Mouse (Mus musculus): Measurements from ENCODE around the gene Osbp.
"Not testable (repeated sequence)": the region's sequence is repeated elsewhere in the genome, so short reads cannot be mapped to it uniquely, and the experiment has no call there.

Osbp gene

GRCm38 (mm10) chr19:11965023-11965942 is at the start of gene Osbp:
Gene Osbp, plus strand, starts transcription at chr19:11965941.
- in situ Hi-C loops (cut with MboI) = no loop called here

GRCm38 (mm10) chr19:11922068-11922467 is 43.7 kb upstream of the Osbp start:
- in situ Hi-C loops (cut with MboI) = no loop called here

- in situ Hi-C loops (cut with MboI) = not testable (repeated sequence)
These were observed 43.2 kb upstream of the Osbp start for GRCm38 (mm10) chr19:11922515-11922914.

- in situ Hi-C loops (cut with MboI) = no loop called here
These were observed 39.4 kb upstream of the Osbp start for GRCm38 (mm10) chr19:11926380-11926779.

- in situ Hi-C loops (cut with MboI) = no loop called here
These were observed 37.6 kb upstream of the Osbp start for GRCm38 (mm10) chr19:11928025-11928748.

- in situ Hi-C loops (cut with MboI) = not testable (repeated sequence)
These were observed 19.3 kb upstream of the Osbp start for GRCm38 (mm10) chr19:11946460-11946859.

GRCm38 (mm10) chr19:11949878-11950277 is 15.9 kb upstream of the Osbp start:
- in situ Hi-C loops (cut with MboI) = no loop called here

GRCm38 (mm10) chr19:11950747-11951146 is 15.0 kb upstream of the Osbp start:
- in situ Hi-C loops (cut with MboI) = no loop called here

- in situ Hi-C loops (cut with MboI) = no loop called here
These were observed 11.5 kb upstream of the Osbp start for GRCm38 (mm10) chr19:11954206-11954605.

GRCm38 (mm10) chr19:11956636-11957035 is 9.1 kb upstream of the Osbp start:
- in situ Hi-C loops (cut with MboI) = no loop called here

GRCm38 (mm10) chr19:11957396-11957795 is 8.3 kb upstream of the Osbp start:
- in situ Hi-C loops (cut with MboI) = no loop called here

- in situ Hi-C loops (cut with MboI) = no loop called here
These were observed 7.9 kb upstream of the Osbp start for GRCm38 (mm10) chr19:11957846-11958245.

- in situ Hi-C loops (cut with MboI) = no loop called here
These were observed 1.5 kb upstream of the Osbp start for GRCm38 (mm10) chr19:11964266-11964665.

- in situ Hi-C loops (cut with MboI) = no loop called here
These were observed 478 bp downstream of the Osbp start for GRCm38 (mm10) chr19:11966201-11966636.

GRCm38 (mm10) chr19:11969155-11970050 is 3.7 kb downstream of the Osbp start:
- in situ Hi-C loops (cut with MboI) = no loop called here

GRCm38 (mm10) chr19:11973511-11974222 is 7.9 kb downstream of the Osbp start:
- in situ Hi-C loops (cut with MboI) = no loop called here

- in situ Hi-C loops (cut with MboI) = no loop called here
These were observed 8.4 kb downstream of the Osbp start for GRCm38 (mm10) chr19:11974223-11974540.

- in situ Hi-C loops (cut with MboI) = no loop called here
These were observed 9.9 kb downstream of the Osbp start for GRCm38 (mm10) chr19:11975683-11976082.

- in situ Hi-C loops (cut with MboI) = no loop called here
These were observed 11.6 kb downstream of the Osbp start for GRCm38 (mm10) chr19:11977363-11977762.

GRCm38 (mm10) chr19:11980471-11980870 is 14.7 kb downstream of the Osbp start:
- in situ Hi-C loops (cut with MboI) = no loop called here

GRCm38 (mm10) chr19:11984614-11985013 is 18.9 kb downstream of the Osbp start:
- in situ Hi-C loops (cut with MboI) = not testable (repeated sequence)
